Mouse (Mus musculus): Measurements from ENCODE around the gene Ppme1.

The Ppme1 gene

GRCm38 (mm10) chr7:100283298-100283697 is 88.8 kb downstream of the Ppme1 start:
- in situ Hi-C loops (cut with MboI; ENCODE audit: low sequenced_read_pairs): loop anchor here (10.0 kb wide), 1 partner anchor 112 kb away; no protein-coding TSS in a partner anchor

GRCm38 (mm10) chr7:100281596-100281995 is 90.5 kb downstream of the Ppme1 start:
- in situ Hi-C loops (cut with MboI; ENCODE audit: low sequenced_read_pairs): loop anchor here (10.0 kb wide), 1 partner anchor 113 kb away; no protein-coding TSS in a partner anchor

GRCm38 (mm10) chr7:100279803-100280202 is 92.3 kb downstream of the Ppme1 start:
- in situ Hi-C loops (cut with MboI; ENCODE audit: low sequenced_read_pairs): loop anchor here (10.0 kb wide), 1 partner anchor 115 kb away; no protein-coding TSS in a partner anchor
